Mouse (Mus musculus): ENCODE measurements at regions not wholly inside any gene's neighbourhood (a gene's known extent, or its start where the extent isn't known, plus 50 kb on each side); places are given as distances from the start of the nearest gene placed in this dataset.

GRCm38 (mm10) chr12:118519801-118520327 lies 218.6 kb upstream of the Sp4 start:
- no peaks in the 10 kb centered on the region for H3K36me3 ChIP-seq
- no peaks in the 10 kb centered on the region for H3K9me3 ChIP-seq
- H3K9ac ChIP-seq, result no peak overlapping the region
- H3K27ac ChIP-seq, result no peak overlapping the region
- no peak for ATAC-seq (ENCODE audit: low FRiP score)
- WGBS, result 30% methylated on average over 10 of the region's 10 CpGs
- H3K4me2 ChIP-seq, result no peak overlapping the region
- no peak overlapping the region for H3K4me3 ChIP-seq
- peaks cover 32% of the 10 kb centered on the region for H3K27me3 ChIP-seq
- H3K4me1 ChIP-seq (replicated peaks), result peaks cover 12% of the 10 kb centered on the region

GRCm38 (mm10) chr12:118510989-118511388 lies 209.7 kb upstream of the Sp4 start:
- H3K27me3 ChIP-seq, result peaks cover 22% of the 10 kb centered on the region
- no peaks in the 10 kb centered on the region for H3K9me3 ChIP-seq
- no peak overlapping the region for H3K4me3 ChIP-seq
- H3K4me1 ChIP-seq (replicated peaks), result no peaks in the 10 kb centered on the region
- no peak overlapping the region for H3K4me2 ChIP-seq
- WGBS, result 33% methylated on average over 4 of the region's 4 CpGs
- no peak overlapping the region for H3K27ac ChIP-seq
- ATAC-seq (ENCODE audit: low FRiP score), result no peak
- no peaks in the 10 kb centered on the region for H3K36me3 ChIP-seq
- H3K9ac ChIP-seq, result no peak overlapping the region

GRCm38 (mm10) chr12:118508972-118509917 lies 208.0 kb upstream of the Sp4 start:
- peaks cover 18% of the 10 kb centered on the region for H3K27me3 ChIP-seq
- no peak overlapping the region for H3K27ac ChIP-seq
- WGBS, result 84% methylated on average over 8 of the region's 8 CpGs

GRCm38 (mm10) chr12:118500392-118500791 lies 199.2 kb upstream of the Sp4 start:
- no peaks in the 10 kb centered on the region for H3K4me1 ChIP-seq (replicated peaks)
- H3K27me3 ChIP-seq, result peaks cover 9% of the 10 kb centered on the region; the same call in 1 of the 2 replicates
- no peak overlapping the region for H3K27ac ChIP-seq
- no peak overlapping the region for H3K9ac ChIP-seq
- no peak for ATAC-seq (ENCODE audit: low FRiP score)
- H3K36me3 ChIP-seq, result no peaks in the 10 kb centered on the region
- H3K4me3 ChIP-seq, result no peak overlapping the region
- no peak overlapping the region for H3K4me2 ChIP-seq
- WGBS, result 65% methylated on average over 5 of the region's 5 CpGs
- no peaks in the 10 kb centered on the region for H3K9me3 ChIP-seq

More at GRCm38 (mm10) chr12:118508972-118509917, 208.0 kb upstream of the Sp4 start:
- no peak for ATAC-seq (ENCODE audit: low FRiP score)
- Histone ChIP-seq H3K9ac (no peak overlapping the region), H3K9me3 (no peaks in the 10 kb centered on the region), H3K4me1 (replicated peaks) (no peaks in the 10 kb centered on the region), H3K36me3 (no peaks in the 10 kb centered on the region), H3K4me2 (no peak overlapping the region), H3K4me3 (no peak overlapping the region)

- 77% methylated on average over 5 of the region's 5 CpGs for WGBS
- H3K9me3 ChIP-seq, result no peaks in the 10 kb centered on the region
- H3K4me1 ChIP-seq (replicated peaks), result no peaks in the 10 kb centered on the region; the same call in 1 of the 2 replicates
- H3K9ac ChIP-seq, result no peak overlapping the region
- ATAC-seq (ENCODE audit: low FRiP score), result no peak
- H3K4me3 ChIP-seq, result no peak overlapping the region
- no peak overlapping the region for H3K4me2 ChIP-seq
- no peaks in the 10 kb centered on the region for H3K36me3 ChIP-seq
- H3K27ac ChIP-seq, result no peak overlapping the region
- H3K27me3 ChIP-seq, result no peaks in the 10 kb centered on the region; the same call in 1 of the 2 replicates
These were observed 186.8 kb upstream of the Sp4 start for GRCm38 (mm10) chr12:118488038-118488437.

GRCm38 (mm10) chr12:118486434-118486833 lies 185.2 kb upstream of the Sp4 start:
- Histone ChIP-seq H3K36me3 (no peaks in the 10 kb centered on the region), H3K9ac (no peak overlapping the region), H3K4me3 (no peak overlapping the region), H3K27ac (no peak overlapping the region), H3K27me3 (no peaks in the 10 kb centered on the region; the same call in 1 of the 2 replicates), H3K9me3 (no peaks in the 10 kb centered on the region), H3K4me1 (replicated peaks) (no peaks in the 10 kb centered on the region; the same call in 1 of the 2 replicates), H3K4me2 (no peak overlapping the region)
- 81% methylated on average over 6 of the region's 6 CpGs for WGBS
- ATAC-seq (ENCODE audit: low FRiP score), result no peak

GRCm38 (mm10) chr12:118481347-118481746 lies 180.1 kb upstream of the Sp4 start:
- no peak overlapping the region for H3K9ac ChIP-seq
- no peaks in the 10 kb centered on the region; the same call in 1 of the 2 replicates for H3K4me1 ChIP-seq (replicated peaks)
- H3K27ac ChIP-seq, result no peak overlapping the region
- H3K27me3 ChIP-seq, result no peaks in the 10 kb centered on the region; the same call in 1 of the 2 replicates
- ATAC-seq (ENCODE audit: low FRiP score), result no peak
- H3K4me2 ChIP-seq, result no peak overlapping the region
- no peak overlapping the region for H3K4me3 ChIP-seq
- 56% methylated on average over 2 of the region's 2 CpGs for WGBS
- H3K36me3 ChIP-seq, result no peaks in the 10 kb centered on the region
- no peaks in the 10 kb centered on the region for H3K9me3 ChIP-seq

GRCm38 (mm10) chr12:118474732-118475131 lies 173.5 kb upstream of the Sp4 start:
- no peaks in the 10 kb centered on the region for H3K9me3 ChIP-seq
- WGBS, result 45% methylated on average over 3 of the region's 3 CpGs
- no peak overlapping the region for H3K9ac ChIP-seq
- no peaks in the 10 kb centered on the region for H3K36me3 ChIP-seq
- no peak overlapping the region for H3K27ac ChIP-seq
- no peak overlapping the region for H3K4me2 ChIP-seq
- no peaks in the 10 kb centered on the region for H3K4me1 ChIP-seq (replicated peaks)
- ATAC-seq (ENCODE audit: low FRiP score), result no peak
- no peaks in the 10 kb centered on the region for H3K27me3 ChIP-seq
- H3K4me3 ChIP-seq, result no peak overlapping the region

GRCm38 (mm10) chr12:118466837-118467236 lies 165.6 kb upstream of the Sp4 start:
- Histone ChIP-seq H3K4me1 (replicated peaks) (no peaks in the 10 kb centered on the region), H3K27me3 (peaks cover 24% of the 10 kb centered on the region), H3K36me3 (no peaks in the 10 kb centered on the region), H3K4me2 (no peak overlapping the region), H3K4me3 (no peak overlapping the region), H3K9ac (no peak overlapping the region), H3K27ac (no peak overlapping the region), H3K9me3 (no peaks in the 10 kb centered on the region)
- 92% methylated on average over 3 of the region's 3 CpGs for WGBS
- no peak for ATAC-seq (ENCODE audit: low FRiP score)

GRCm38 (mm10) chr12:118457493-118458408 lies 156.5 kb upstream of the Sp4 start:
- ATAC-seq (ENCODE audit: low FRiP score), result peak; percentile 92
- Histone ChIP-seq H3K9me3 (no peaks in the 10 kb centered on the region), H3K9ac (no peak overlapping the region), H3K27ac (no peak overlapping the region), H3K4me2 (peak overlapping the region; percentile 48), H3K36me3 (no peaks in the 10 kb centered on the region), H3K4me3 (peak overlapping the region; percentile 26), H3K4me1 (replicated peaks) (peaks cover 4% of the 10 kb centered on the region), H3K27me3 (peaks cover 75% of the 10 kb centered on the region)
- WGBS, result 9% methylated on average over 36 of the region's 36 CpGs

- Histone ChIP-seq H3K9ac (no peak overlapping the region), H3K27me3 (peaks cover 63% of the 10 kb centered on the region)
- WGBS, result 24% methylated on average over 1 of the region's 1 CpGs
These were observed 154.4 kb upstream of the Sp4 start for GRCm38 (mm10) chr12:118455609-118456008.

GRCm38 (mm10) chr12:118439626-118440025 lies 138.4 kb upstream of the Sp4 start:
- WGBS, result 86% methylated on average over 3 of the region's 3 CpGs
- Histone ChIP-seq H3K4me1 (replicated peaks) (no peaks in the 10 kb centered on the region), H3K4me2 (no peak overlapping the region), H3K9ac (no peak overlapping the region), H3K27me3 (no peaks in the 10 kb centered on the region), H3K4me3 (no peak overlapping the region), H3K27ac (no peak overlapping the region), H3K36me3 (no peaks in the 10 kb centered on the region), H3K9me3 (no peaks in the 10 kb centered on the region)
- ATAC-seq (ENCODE audit: low FRiP score), result no peak

More at GRCm38 (mm10) chr12:118455609-118456008, 154.4 kb upstream of the Sp4 start:
- no peak for ATAC-seq (ENCODE audit: low FRiP score)
- Histone ChIP-seq H3K4me1 (replicated peaks) (peaks cover 4% of the 10 kb centered on the region), H3K4me2 (no peak overlapping the region), H3K36me3 (no peaks in the 10 kb centered on the region), H3K9me3 (no peaks in the 10 kb centered on the region), H3K4me3 (no peak overlapping the region), H3K27ac (no peak overlapping the region)

All from hindbrain, embryonic 13.5 days (tissue).